Mouse (Mus musculus) myocyte (in vitro differentiated cells): ENCODE data around the gene Urah.

Source experiments
- POLR2A ChIP-seq: IDR thresholded peaks from one replicate; pipeline ENCODE4 v1.6.1; 2011; ENCODE audit warnings: low read depth, mild to moderate bottlenecking, control low read depth, moderate library complexity; ENCODE audit not compliant: insufficient read length
- SRF ChIP-seq: IDR thresholded peaks from one replicate; pipeline ENCODE4 v1.6.1; 2011; ENCODE audit warnings: low read depth; ENCODE audit not compliant: control insufficient read depth, insufficient read length
- TCF12 ChIP-seq: IDR thresholded peaks from one replicate; pipeline ENCODE4 v1.6.1; 2011; ENCODE audit warnings: mild to moderate bottlenecking, control low read depth; ENCODE audit not compliant: poor library complexity, insufficient read depth, severe bottlenecking
- USF1 ChIP-seq: IDR thresholded peaks from one replicate; pipeline ENCODE4 v1.6.1; 2011; ENCODE audit warnings: low read depth, mild to moderate bottlenecking, control low read depth, moderate library complexity

GRCm38 (mm10) chr7:140854483-140854882 is 19.7 kb downstream of the Urah start:
- TF ChIP-seq TCF12 (no peak), SRF (no peak), POLR2A (no peak), USF1 (no peak)
